Mouse (Mus musculus) thymus, postnatal 0 days (tissue): Measurements from ENCODE around the gene Timm13. TPM values are rescaled to one million over a fixed set of nuclear protein-coding genes. Genes with fewer than 3 reads are reported as not detected.
A peak's percentile ranks its signal among the peaks of the same experiment; 100 is the strongest.

Experiments
- DNase-seq: peaks from one replicate; pipeline ENCODE4 v3.0.0-alpha.2; 2015; ENCODE audit warnings: low spot score
- polyA plus RNA-seq: library from polyadenylated mRNA; unstranded; fragments of >200 nt; fragmentation: Nextera tagmentation; extraction: Ambion mirVana; gene quantifications from 2 replicates; pipeline ENCODE4 v1.2.1, GENCODE M21; 2015

The Timm13 gene
- polyA plus RNA-seq, 1 experiment from 2014 or later = 337 TPM

DNA sequence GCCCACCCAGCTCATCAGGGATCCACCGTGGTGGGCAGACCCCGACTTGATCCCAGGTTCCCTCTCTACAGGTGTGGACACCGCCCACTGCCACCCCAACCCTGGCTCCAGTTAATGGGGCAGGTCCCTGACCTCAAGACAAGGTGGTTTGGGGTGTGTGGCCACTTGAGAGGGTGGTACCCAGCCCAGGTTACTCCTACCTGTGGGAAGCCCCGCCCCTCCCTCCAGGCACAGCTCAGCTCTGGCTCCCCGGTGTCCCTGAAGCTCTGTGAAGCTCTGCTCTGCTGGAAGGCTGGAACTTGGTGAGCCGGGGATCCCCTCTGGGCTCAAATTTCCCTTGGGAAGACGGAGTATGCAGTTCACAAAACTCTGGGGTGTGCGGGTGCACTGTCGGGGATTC lies 29.2 kb downstream of the Timm13 start, which contains the start of gene Tmprss9:
Tmprss9 (plus strand) TSS at position 268 of the 400 bp plus-strand sequence.
- no peak for DNase-seq

- DNase-seq = no peak
Measured at GRCm38 (mm10) chr10:80870993-80871392, 29.8 kb downstream of the Timm13 start.

- no peak for DNase-seq
Measured at GRCm38 (mm10) chr10:80864446-80864845, 36.3 kb downstream of the Timm13 start.

- DNase-seq = no peak
Measured at GRCm38 (mm10) chr10:80862305-80862704, 38.5 kb downstream of the Timm13 start.

GRCm38 (mm10) chr10:80858350-80858935 lies 42.3 kb downstream of the Timm13 start:
- DNase-seq = no peak

- DNase-seq = no peak
Measured at GRCm38 (mm10) chr10:80857848-80858247, 42.9 kb downstream of the Timm13 start.

GRCm38 (mm10) chr10:80857386-80857785 lies 43.4 kb downstream of the Timm13 start:
- DNase-seq = no peak

DNA sequence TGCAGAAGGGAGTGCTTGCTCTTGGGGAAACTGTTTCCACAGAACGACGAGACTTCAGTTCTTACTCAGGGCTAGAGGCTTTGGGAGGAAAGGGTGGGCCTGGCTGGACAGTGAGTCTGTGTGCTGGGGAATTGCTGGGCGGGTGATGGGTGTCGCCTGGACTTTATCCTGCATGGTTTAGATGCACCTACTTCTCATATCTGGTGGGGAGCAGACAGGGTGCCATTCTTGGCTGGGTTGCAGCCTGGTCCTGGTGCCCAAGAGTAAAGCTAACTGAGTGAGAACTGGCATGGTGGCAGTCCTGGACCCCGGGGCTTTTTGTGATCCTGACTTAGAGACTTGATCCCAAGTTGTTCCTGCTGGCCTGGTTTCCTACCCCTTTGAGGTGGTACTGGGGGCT lies 43.9 kb downstream of the Timm13 start:
- no peak for DNase-seq

GRCm38 (mm10) chr10:80856267-80856666 lies 44.5 kb downstream of the Timm13 start:
- peak; percentile 50 for DNase-seq

DNA sequence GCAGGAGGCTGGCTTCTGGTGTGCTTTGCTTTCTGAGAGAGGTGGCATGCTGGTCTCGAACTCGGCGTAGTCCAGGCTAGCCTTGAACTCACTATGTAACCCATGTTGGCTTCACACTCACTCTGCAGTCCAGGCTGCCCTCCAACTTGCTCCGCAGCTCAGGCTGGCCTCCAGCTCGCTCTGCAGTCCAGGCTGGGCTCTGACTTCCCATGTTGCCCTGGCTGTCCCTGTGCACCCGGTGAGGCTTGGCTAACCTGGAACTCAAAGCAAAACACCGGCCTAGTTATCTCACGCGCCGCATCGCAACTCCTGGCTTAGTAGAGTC lies 45.1 kb downstream of the Timm13 start:
- no peak for DNase-seq

DNA sequence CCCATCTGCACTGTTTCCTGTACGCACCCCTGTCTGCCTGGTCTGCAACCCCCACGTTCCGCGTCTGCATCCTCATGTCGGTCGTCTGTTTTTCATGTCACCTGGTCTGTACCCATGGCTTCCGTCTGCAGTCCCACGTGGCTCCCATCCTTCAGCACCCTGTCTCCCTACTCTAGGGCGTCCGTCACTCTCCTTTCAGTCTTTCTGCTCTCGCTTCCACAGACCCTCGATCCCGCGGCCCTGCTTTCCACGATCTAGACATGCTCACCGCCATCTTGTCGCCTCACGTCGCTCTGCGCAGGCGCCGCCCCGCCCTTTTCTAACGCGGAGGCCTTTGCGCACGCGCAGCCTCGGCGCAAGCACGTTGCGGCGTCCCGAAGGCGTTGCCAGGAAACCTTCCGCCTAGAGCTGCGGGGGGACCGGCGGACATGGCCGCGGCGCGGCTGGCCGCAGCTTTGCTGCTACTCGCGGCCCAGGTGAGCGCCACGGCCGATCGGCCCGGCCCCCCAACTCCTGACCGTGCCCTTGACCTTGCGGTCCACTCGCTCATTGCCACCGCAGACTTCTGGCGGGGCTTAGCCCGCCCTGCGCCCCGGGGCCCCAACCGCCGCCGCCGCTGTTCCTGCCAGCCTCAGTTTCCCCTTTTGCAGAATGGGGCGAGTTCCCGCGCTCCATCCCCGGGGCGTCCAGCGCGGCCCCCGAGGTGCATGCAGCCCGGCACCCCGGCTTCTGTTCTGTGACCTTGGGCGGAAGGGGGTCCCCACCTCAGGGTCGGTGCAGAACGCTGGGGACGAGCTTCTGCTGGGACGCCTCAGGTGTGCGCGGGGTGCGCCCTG lies 45.6 kb downstream of the Timm13 start, which contains the start of the genes Lsm7 and Sppl2b:
Lsm7 (minus strand) TSS at position 297 of the 836 bp plus-strand sequence.
Sppl2b (plus strand) TSS at position 363 of the 836 bp plus-strand sequence.
- DNase-seq = peak; percentile 97

Other genes with a start within 250 kb of the Timm13 start
- 31.6 and 31.9 TPM in 2 replicates for gene Btbd2, start 243.9 kb downstream of the Timm13 start, polyA plus RNA-seq
- gene Mknk2, start 222.9 kb downstream of the Timm13 start, polyA plus RNA-seq = 119 and 125 TPM in 2 replicates
- 107 and 114 TPM in 2 replicates for gene Mob3a, start 199.0 kb downstream of the Timm13 start, polyA plus RNA-seq
- gene Izumo4, start 198.8 kb downstream of the Timm13 start, polyA plus RNA-seq = 17.8 and 20.1 TPM in 2 replicates
- gene Ap3d1, start 158.7 kb downstream of the Timm13 start, polyA plus RNA-seq = 48.0 and 54.8 TPM in 2 replicates
- 10.5 and 15.0 TPM in 2 replicates for gene Dot1l, start 145.8 kb downstream of the Timm13 start, polyA plus RNA-seq
- 62.7 and 80.3 TPM in 2 replicates for gene Sf3a2, start 102.8 kb downstream of the Timm13 start, polyA plus RNA-seq
- gene Plekhj1, start 102.3 kb downstream of the Timm13 start, polyA plus RNA-seq = 137 and 140 TPM in 2 replicates
- 0.08 TPM in 2 replicates for gene Amh, start 95.7 kb downstream of the Timm13 start, polyA plus RNA-seq
- 0.15 and 0.29 TPM in 2 replicates for gene Jsrp1, start 87.5 kb downstream of the Timm13 start, polyA plus RNA-seq
- gene Oaz1, start 74.3 kb downstream of the Timm13 start, polyA plus RNA-seq = 2,037 and 2,048 TPM in 2 replicates
- gene Lingo3, start 56.9 kb downstream of the Timm13 start, polyA plus RNA-seq = 0.06 and 0.18 TPM in 2 replicates
- gene Lsm7, start 45.8 kb downstream of the Timm13 start, polyA plus RNA-seq = 338 and 340 TPM in 2 replicates
- gene Sppl2b, start 45.7 kb downstream of the Timm13 start, polyA plus RNA-seq = 26.8 and 27.7 TPM in 2 replicates
- gene Tmprss9, start 29.1 kb downstream of the Timm13 start, polyA plus RNA-seq = 0.08 and 0.09 TPM in 2 replicates
- 28.0 and 28.5 TPM in 2 replicates for gene Lmnb2, start 17.3 kb upstream of the Timm13 start, polyA plus RNA-seq
- 19.0 and 21.7 TPM in 2 replicates for gene Gadd45b, start 29.1 kb upstream of the Timm13 start, polyA plus RNA-seq
- 1.5 and 1.8 TPM in 2 replicates for gene Gng7, start 114.0 kb upstream of the Timm13 start, polyA plus RNA-seq
- gene Diras1, start 124.7 kb upstream of the Timm13 start, polyA plus RNA-seq = 0.04 TPM in 1 of 2 replicates, not detected in the other
- gene Slc39a3, start 136.5 kb upstream of the Timm13 start, polyA plus RNA-seq = 16.0 and 16.8 TPM in 2 replicates
- gene Sgta, start 159.2 kb upstream of the Timm13 start, polyA plus RNA-seq = 120 and 127 TPM in 2 replicates
- 20.1 and 25.8 TPM in 2 replicates for gene Thop1, start 169.1 kb upstream of the Timm13 start, polyA plus RNA-seq
- 0.24 and 0.53 TPM in 2 replicates for gene Creb3l3, start 197.9 kb upstream of the Timm13 start, polyA plus RNA-seq
- 142 and 150 TPM in 2 replicates for gene Map2k2, start 204.9 kb upstream of the Timm13 start, polyA plus RNA-seq
- gene Zbtb7a, start 234.3 kb upstream of the Timm13 start, polyA plus RNA-seq = 34.5 and 44.9 TPM in 2 replicates